Mouse (Mus musculus): Measurements from ENCODE around the gene Pgbd5. TPM values are rescaled to one million over a fixed set of nuclear protein-coding genes. Genes with fewer than 3 reads are reported as not detected.

The Pgbd5 gene
- total and polyA plus RNA-seq, 3 experiments, result 0.89 to 3.9 (median 3.1) TPM

DNA sequence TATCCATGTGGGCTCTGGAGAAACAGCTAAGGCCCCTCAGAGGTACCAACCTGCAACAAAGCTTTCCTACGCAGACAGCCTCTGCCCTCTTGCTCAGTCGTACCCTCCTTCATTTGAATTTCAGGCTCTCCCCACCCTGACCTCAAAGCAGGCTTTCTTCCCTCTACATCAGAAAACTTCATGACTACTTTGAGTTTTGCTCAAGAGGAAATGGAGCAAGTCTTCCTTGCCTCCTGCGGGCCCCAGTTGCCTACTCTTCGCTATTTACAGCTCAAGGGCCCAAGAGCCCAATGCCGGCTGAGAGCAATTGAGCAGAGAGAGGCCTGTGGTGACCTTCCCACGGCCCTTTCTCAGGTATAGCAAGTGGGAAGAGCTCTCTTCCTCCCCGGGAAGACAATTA, 76.9 kb downstream of the Pgbd5 start:
- in situ Hi-C loops (cut with MboI; ENCODE audit: low pct_ligation_motif_present, low pct_unique_long_range_greater_than_20kb, low sequenced_read_pairs), result no loop called here
- H3K79me2 ChIP-seq (replicated peaks; ENCODE audit: control insufficient read depth, extremely low read depth, insufficient read depth, poor library complexity, severe bottlenecking), result no peaks in the 10 kb centered on the region
- DNase-seq (ENCODE audit: extremely low read depth), result no peak
- peaks cover 6 to 33% of the 10 kb centered on the region in 2 experiments for H3K4me1 ChIP-seq (ENCODE audit: control insufficient read depth in 1 of 2, insufficient read depth in 2 of 2)
- TF ChIP-seq RAD21 (IDR thresholded peaks at IDR 0.05; ENCODE audit: low read depth, low read length) (no peak), JUND (conservative IDR thresholded peaks at IDR 0.05; ENCODE audit: low read depth, low read length) (no peak), MAFK (IDR thresholded peaks at IDR 0.05; ENCODE audit: insufficient replicate concordance, low read length) (no peak), TCF12 (IDR thresholded peaks at IDR 0.05; ENCODE audit: low read depth, low read length) (no peak), ZMIZ1 (IDR thresholded peaks at IDR 0.05; ENCODE audit: low read depth, low read length) (no peak), MAZ (IDR thresholded peaks at IDR 0.05; ENCODE audit: low read depth, low read length) (no peak)
- no peaks in the 10 kb centered on the region for H3K27me3 ChIP-seq (replicated peaks)
- H3K27ac ChIP-seq (ENCODE audit: insufficient read depth, low read depth), result no peak overlapping the region
- no peaks in the 10 kb centered on the region for H3K9me3 ChIP-seq (replicated peaks; ENCODE audit: low read length)
- H3K36me3 ChIP-seq (replicated peaks in 1 of 2; ENCODE audit: control insufficient read depth in 1 of 2, insufficient read depth in 1 of 2, low read length in 1 of 2), result no peaks in the 10 kb centered on the region
- H3K4me3 ChIP-seq (replicated peaks in 1 of 3; ENCODE audit: low read depth in 2 of 3, low read length in 2 of 3, poor library complexity in 1 of 3), result no peak overlapping the region
- no peak overlapping the region for H3K9ac ChIP-seq (ENCODE audit: insufficient read depth, low read depth)
- dilution Hi-C loops (cut with MboI; ENCODE audit: extremely low pct_ligation_motif_present, extremely low pct_unique_long_range_greater_than_20kb, low sequenced_read_pairs), result no loop called here
- H3K4me2 ChIP-seq (ENCODE audit: insufficient read depth, low read depth, poor library complexity, severe bottlenecking), result no peak overlapping the region

- Histone ChIP-seq H3K4me1 (ENCODE audit: control insufficient read depth in 1 of 2, insufficient read depth in 2 of 2) (peaks cover 6 to 28% of the 10 kb centered on the region in 2 experiments), H3K4me3 (replicated peaks in 1 of 3; ENCODE audit: low read depth in 2 of 3, low read length in 2 of 3, poor library complexity in 1 of 3) (no peak overlapping the region), H3K36me3 (replicated peaks in 1 of 2; ENCODE audit: control insufficient read depth in 1 of 2, insufficient read depth in 1 of 2, low read length in 1 of 2) (no peaks in the 10 kb centered on the region), H3K27me3 (replicated peaks) (no peaks in the 10 kb centered on the region), H3K9ac (ENCODE audit: insufficient read depth, low read depth) (no peak overlapping the region), H3K4me2 (ENCODE audit: insufficient read depth, low read depth, poor library complexity, severe bottlenecking) (no peak overlapping the region), H3K9me3 (replicated peaks; ENCODE audit: low read length) (no peaks in the 10 kb centered on the region), H3K79me2 (replicated peaks; ENCODE audit: control insufficient read depth, extremely low read depth, insufficient read depth, poor library complexity, severe bottlenecking) (no peaks in the 10 kb centered on the region), H3K27ac (ENCODE audit: insufficient read depth, low read depth) (no peak overlapping the region)
- TF ChIP-seq ZKSCAN1 (IDR thresholded peaks at IDR 0.05; ENCODE audit: borderline replicate concordance, low read depth, low read length) (peak; percentile 83), CTCF (conservative IDR thresholded peaks at IDR 0.05 in 1 of 2, IDR thresholded peaks at IDR 0.05 in 1 of 2; ENCODE audit: low read depth in 2 of 2, low read length in 2 of 2) (no peak), MEF2A (IDR thresholded peaks at IDR 0.05; ENCODE audit: borderline replicate concordance, low read depth, low read length) (no peak; the same call in 1 of the 2 replicates), TCF12 (IDR thresholded peaks at IDR 0.05; ENCODE audit: low read depth, low read length) (peak; percentile 72; the same call in 1 of the 2 replicates), UBTF (IDR thresholded peaks at IDR 0.05; ENCODE audit: low read depth, low read length) (0 out of 2 replicates have a peak, but pooled peaks have one; percentile 29)
- in situ Hi-C loops (cut with MboI; ENCODE audit: low pct_ligation_motif_present, low pct_unique_long_range_greater_than_20kb, low sequenced_read_pairs), result no loop called here
- DNase-seq (ENCODE audit: extremely low read depth), result peak; percentile 51
- dilution Hi-C loops (cut with MboI; ENCODE audit: extremely low pct_ligation_motif_present, extremely low pct_unique_long_range_greater_than_20kb, low sequenced_read_pairs), result no loop called here
Observed at GRCm38 (mm10) chr8:124361773-124362427, 77.6 kb downstream of the Pgbd5 start.

DNA sequence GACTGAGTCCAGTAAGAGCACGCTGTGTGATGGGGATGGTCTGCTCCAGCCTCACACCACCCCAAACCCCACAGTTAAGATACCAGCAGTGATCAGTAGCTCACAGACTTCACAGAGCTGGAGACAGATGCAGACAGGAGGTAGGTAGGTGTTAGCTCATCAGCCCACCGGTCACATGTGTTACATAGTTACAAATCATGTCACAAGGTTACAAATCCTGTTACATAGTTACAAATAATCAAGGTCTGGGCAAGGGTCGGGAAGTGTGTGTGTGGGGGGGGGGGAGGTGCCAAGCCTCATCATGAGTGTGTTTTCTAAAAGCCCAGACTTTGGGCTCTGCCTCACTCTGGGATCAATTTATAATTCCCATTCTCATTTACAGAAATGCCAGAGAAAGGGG, 78.5 kb downstream of the Pgbd5 start:
- Histone ChIP-seq H3K4me1 (ENCODE audit: control insufficient read depth in 1 of 2, insufficient read depth in 2 of 2) (peaks cover 6 to 28% of the 10 kb centered on the region in 2 experiments), H3K9me3 (replicated peaks; ENCODE audit: low read length) (no peaks in the 10 kb centered on the region), H3K4me3 (replicated peaks in 1 of 3; ENCODE audit: low read depth in 2 of 3, low read length in 2 of 3, poor library complexity in 1 of 3) (no peak overlapping the region), H3K4me2 (ENCODE audit: insufficient read depth, low read depth, poor library complexity, severe bottlenecking) (no peak overlapping the region), H3K9ac (ENCODE audit: insufficient read depth, low read depth) (no peak overlapping the region), H3K36me3 (replicated peaks in 1 of 2; ENCODE audit: control insufficient read depth in 1 of 2, insufficient read depth in 1 of 2, low read length in 1 of 2) (no peaks in the 10 kb centered on the region), H3K79me2 (replicated peaks; ENCODE audit: control insufficient read depth, extremely low read depth, insufficient read depth, poor library complexity, severe bottlenecking) (no peaks in the 10 kb centered on the region), H3K27me3 (replicated peaks) (no peaks in the 10 kb centered on the region), H3K27ac (ENCODE audit: insufficient read depth, low read depth) (no peak overlapping the region)
- TF ChIP-seq MAX (IDR thresholded peaks at IDR 0.05; ENCODE audit: low read length) (no peak), MYC (IDR thresholded peaks at IDR 0.05; ENCODE audit: low read depth, low read length) (no peak), ZC3H11A (IDR thresholded peaks at IDR 0.05; ENCODE audit: low read depth, low read length) (no peak), TBP (conservative IDR thresholded peaks at IDR 0.05; ENCODE audit: low read depth, low read length) (no peak), SMC3 (IDR thresholded peaks at IDR 0.05; ENCODE audit: low read depth, low read length) (no peak), NRF1 (IDR thresholded peaks at IDR 0.05; ENCODE audit: low read depth, low read length) (no peak), TCF12 (IDR thresholded peaks at IDR 0.05; ENCODE audit: low read depth, low read length) (no peak), USF1 (IDR thresholded peaks at IDR 0.05; ENCODE audit: low read depth, low read length) (no peak), JUND (conservative IDR thresholded peaks at IDR 0.05; ENCODE audit: low read depth, low read length) (no peak), ETS1 (conservative IDR thresholded peaks at IDR 0.05; ENCODE audit: low read depth, low read length) (no peak), NELFE (IDR thresholded peaks at IDR 0.05; ENCODE audit: low read depth, low read length) (no peak), E2F4 (IDR thresholded peaks at IDR 0.05; ENCODE audit: insufficient replicate concordance, low read depth, low read length) (no peak), PAX5 (IDR thresholded peaks at IDR 0.05; ENCODE audit: low read length) (no peak), RCOR1 (conservative IDR thresholded peaks at IDR 0.05; ENCODE audit: low read depth, low read length) (no peak)
- DNase-seq (ENCODE audit: extremely low read depth), result no peak
- dilution Hi-C loops (cut with MboI; ENCODE audit: extremely low pct_ligation_motif_present, extremely low pct_unique_long_range_greater_than_20kb, low sequenced_read_pairs) (no loop called here), in situ Hi-C loops (cut with MboI; ENCODE audit: low pct_ligation_motif_present, low pct_unique_long_range_greater_than_20kb, low sequenced_read_pairs) (no loop called here)

All from CH12.LX (cell line).